Mouse (Mus musculus) kidney, embryonic 15.5 days (tissue): ENCODE results near the gene Slc11a1. TPM values are rescaled to one million over a fixed set of nuclear protein-coding genes. Genes with fewer than 3 reads are reported as not detected.

Experiments used
- ATAC-seq: fragments of 200-750 bp; cut with Nextera tagmentation; replicated peaks from 2 replicates; pipeline ENCODE4 v1.8.0; 2017; ENCODE audit warnings: moderate TSS enrichment; ENCODE audit not compliant: low FRiP score
- H3K27ac ChIP-seq: fragments of 300-500 bp; sonication (generic); 2 replicates; pipeline ENCODE4 v1.5.1; 2015; ENCODE audit warnings: mild to moderate bottlenecking, inconsistent platforms
- H3K27me3 ChIP-seq: fragments of 300-500 bp; sonication (generic); 2 replicates; pipeline ENCODE4 v1.6.1; 2015; ENCODE audit warnings: inconsistent platforms
- H3K36me3 ChIP-seq: fragments of 300-500 bp; sonication (generic); 2 replicates; pipeline ENCODE4 v1.6.1; 2015; ENCODE audit warnings: inconsistent platforms
- H3K4me1 ChIP-seq: fragments of 300-500 bp; sonication (generic); 2 replicates; pipeline ENCODE4 v1.6.1; 2015; ENCODE audit warnings: inconsistent platforms
- H3K4me2 ChIP-seq: fragments of 300-500 bp; sonication (generic); 2 replicates; pipeline ENCODE4 v1.6.1; 2015; ENCODE audit warnings: moderate library complexity, mild to moderate bottlenecking, inconsistent platforms
- H3K4me3 ChIP-seq: fragments of 300-500 bp; sonication (generic); replicated peaks from 2 replicates; pipeline ENCODE4 v1.5.1; 2015; ENCODE audit warnings: mild to moderate bottlenecking, inconsistent platforms
- H3K9ac ChIP-seq: fragments of 300-500 bp; sonication (generic); 2 replicates; pipeline ENCODE4 v1.6.1; 2015; ENCODE audit warnings: mild to moderate bottlenecking, inconsistent platforms
- H3K9me3 ChIP-seq: fragments of 300-500 bp; sonication (generic); replicated peaks from 2 replicates; pipeline ENCODE4 v1.6.1; 2016; ENCODE audit warnings: inconsistent platforms
- WGBS: fragments of 180-500 bp; shearing (Covaris S2); methylation state at CpG from one replicate; pipeline ENCODE4 v1.1.7; 2015; ENCODE audit warnings: mixed read lengths; 5-methylcytosine and 5-hydroxymethylcytosine counted together
- microRNA counts: library from miRNA; unstranded; fragments of <30 nt; microRNA quantifications from one replicate; lab custom pipeline; 2016
- microRNA-seq: library from miRNA; unstranded; fragments of <30 nt; microRNA quantifications from one replicate; pipeline ENCODE4, GENCODE M21; 2016
- polyA plus RNA-seq: library from polyadenylated mRNA; unstranded; fragments of >200 nt; fragmentation: Nextera tagmentation; extraction: Ambion mirVana; gene quantifications from 2 replicates; pipeline ENCODE4 v1.2.1, GENCODE M21; 2015

The Slc11a1 gene
- polyA plus RNA-seq, 1 experiment from 2014 or later = 5.9 TPM

- ATAC-seq = no peak
- no peak overlapping the region for H3K4me3 ChIP-seq
Measured at GRCm38 (mm10) chr1:74433220-74433619, 58.2 kb downstream of the Slc11a1 start.

GRCm38 (mm10) chr1:74434596-74434995 lies 59.6 kb downstream of the Slc11a1 start:
- Histone ChIP-seq H3K9me3 (no peaks in the 10 kb centered on the region), H3K4me3 (no peak overlapping the region), H3K4me1 (peaks cover 5% of the 10 kb centered on the region; the same call in 1 of the 2 replicates), H3K4me2 (no peak overlapping the region), H3K9ac (no peak overlapping the region), H3K27me3 (no peaks in the 10 kb centered on the region), H3K36me3 (peaks cover 64% of the 10 kb centered on the region), H3K27ac (no peak overlapping the region)
- ATAC-seq = no peak
- 50% methylated on average over 5 of the region's 5 CpGs for WGBS

More at GRCm38 (mm10) chr1:74433220-74433619, 58.2 kb downstream of the Slc11a1 start:
- Histone ChIP-seq H3K27ac (no peak overlapping the region), H3K9me3 (no peaks in the 10 kb centered on the region), H3K9ac (no peak overlapping the region), H3K4me1 (peaks cover 5% of the 10 kb centered on the region; the same call in 1 of the 2 replicates), H3K4me2 (no peak overlapping the region), H3K27me3 (no peaks in the 10 kb centered on the region), H3K36me3 (peaks cover 50% of the 10 kb centered on the region)
- 83% methylated on average over 6 of the region's 6 CpGs for WGBS

GRCm38 (mm10) chr1:74435563-74435962 lies 60.6 kb downstream of the Slc11a1 start:
- H3K9me3 ChIP-seq = no peaks in the 10 kb centered on the region
- no peaks in the 10 kb centered on the region for H3K27me3 ChIP-seq
- no peak overlapping the region for H3K9ac ChIP-seq
- no peak overlapping the region for H3K4me3 ChIP-seq
- WGBS = 84% methylated on average over 6 of the region's 6 CpGs
- peaks cover 5% of the 10 kb centered on the region; the same call in 1 of the 2 replicates for H3K4me1 ChIP-seq
- H3K36me3 ChIP-seq = peaks cover 74% of the 10 kb centered on the region
- no peak overlapping the region for H3K4me2 ChIP-seq
- no peak for ATAC-seq
- H3K27ac ChIP-seq = no peak overlapping the region

MicroRNA genes within 50 kb of the gene (microRNA counts, 519-probe panel; counts per million panel counts)
- 2,943 counts per million, percentile 76 among the panel's probes with 10 or more counts for microRNA mmu-miR-26b (lab: Ali Mortazavi, UCI)

Small RNAs within 50 kb of the gene (microRNA-seq; reads per million reads assigned to microRNA genes)
- gene Mir26b = 29,098 reads per million, percentile 98 among the genes with 10 or more reads in this experiment

Other genes with a start within 250 kb of the Slc11a1 start
- gene Rufy4, start 249.7 kb upstream of the Slc11a1 start, polyA plus RNA-seq = 0.17 and 0.40 TPM in 2 replicates
- gene Cxcr2, start 221.2 kb upstream of the Slc11a1 start, polyA plus RNA-seq = 0.12 and 0.16 TPM in 2 replicates
- gene Cxcr1, start 180.6 kb upstream of the Slc11a1 start, polyA plus RNA-seq = not detected in 2 replicates
- gene Arpc2, start 139.1 kb upstream of the Slc11a1 start, polyA plus RNA-seq = 446 and 449 TPM in 2 replicates
- 1.7 and 2.1 TPM in 2 replicates for gene Gpbar1, start 96.6 kb upstream of the Slc11a1 start, polyA plus RNA-seq
- 267 and 283 TPM in 2 replicates for gene Aamp, start 90.5 kb upstream of the Slc11a1 start, polyA plus RNA-seq
- 138 and 139 TPM in 2 replicates for gene Pnkd, start 90.3 kb upstream of the Slc11a1 start, polyA plus RNA-seq
- 25.6 and 31.2 TPM in 2 replicates for gene Tmbim1, start 69.6 kb upstream of the Slc11a1 start, polyA plus RNA-seq
- gene Catip, start 13.1 kb upstream of the Slc11a1 start, polyA plus RNA-seq = 0.67 and 0.82 TPM in 2 replicates
- gene Ctdsp1, start 16.3 kb downstream of the Slc11a1 start, polyA plus RNA-seq = 81.1 and 82.0 TPM in 2 replicates
- 11.5 and 12.3 TPM in 2 replicates for gene Vil1, start 34.2 kb downstream of the Slc11a1 start, polyA plus RNA-seq
- gene Cnot9, start 130.9 kb downstream of the Slc11a1 start, polyA plus RNA-seq = 71.9 and 72.3 TPM in 2 replicates
- 0.53 and 1.3 TPM in 2 replicates for gene Plcd4, start 167.7 kb downstream of the Slc11a1 start, polyA plus RNA-seq
- 33.2 and 34.3 TPM in 2 replicates for gene Usp37, start 169.1 kb downstream of the Slc11a1 start, polyA plus RNA-seq
- gene Zfp142, start 213.1 kb downstream of the Slc11a1 start, polyA plus RNA-seq = 7.5 and 8.4 TPM in 2 replicates
- 15.7 and 17.8 TPM in 2 replicates for gene Bcs1l, start 213.1 kb downstream of the Slc11a1 start, polyA plus RNA-seq
- gene Rnf25, start 226.2 kb downstream of the Slc11a1 start, polyA plus RNA-seq = 40.7 and 43.4 TPM in 2 replicates
- gene Stk36, start 226.2 kb downstream of the Slc11a1 start, polyA plus RNA-seq = 7.6 and 8.8 TPM in 2 replicates